Mouse (Mus musculus) MEL-GATA-1-ER (cell line): ENCODE measurements at regions not wholly inside any gene's neighbourhood (a gene's known extent, or its start where the extent isn't known, plus 50 kb on each side); places are given as distances from the start of the nearest gene placed in this dataset.

Experiments
- DNase-seq: peaks from one replicate; pipeline ENCODE4 v3.0.0-alpha.2; 2012; ENCODE audit warnings: low read depth; ENCODE audit errors: extremely low read depth

- no peak for DNase-seq
Observed at GRCm38 (mm10) chr12:21492549-21493291, 75.3 kb upstream of the Ywhaq start.

GRCm38 (mm10) chr12:21481644-21482043, 64.2 kb upstream of the Ywhaq start:
- no peak for DNase-seq

- DNase-seq: no peak
Observed at GRCm38 (mm10) chr12:21480226-21480625, 62.8 kb upstream of the Ywhaq start.

- DNase-seq: no peak
Observed at GRCm38 (mm10) chr12:21479251-21479650, 61.8 kb upstream of the Ywhaq start.

- no peak for DNase-seq
Observed at GRCm38 (mm10) chr12:21476516-21476915, 59.1 kb upstream of the Ywhaq start.

GRCm38 (mm10) chr12:21472951-21473710, 55.7 kb upstream of the Ywhaq start:
- DNase-seq: no peak

- DNase-seq: no peak
Observed at GRCm38 (mm10) chr12:21472487-21472886, 55.0 kb upstream of the Ywhaq start.

- DNase-seq: no peak
Observed at GRCm38 (mm10) chr12:21471986-21472385, 54.5 kb upstream of the Ywhaq start.

GRCm38 (mm10) chr12:21470286-21470685, 52.8 kb upstream of the Ywhaq start:
- no peak for DNase-seq
